Mouse (Mus musculus) limb, embryonic 14.5 days (tissue): ENCODE data around the gene BC037034. TPM values are rescaled to one million over a fixed set of nuclear protein-coding genes. Genes with fewer than 3 reads are reported as not detected.

Experiments
- ATAC-seq: fragments of 200-750 bp; cut with Nextera tagmentation; 2 replicates; pipeline ENCODE4 v1.8.0; 2017; ENCODE audit warnings: low read depth, moderate number of reproducible peaks, moderate TSS enrichment; ENCODE audit not compliant: low FRiP score
- DNase-seq: peaks from one replicate; pipeline ENCODE4 v3.0.0-alpha.2; 2015; ENCODE audit warnings: low spot score
- H3K27ac ChIP-seq: fragments of 300-500 bp; sonication (generic); replicated peaks from 2 replicates; pipeline ENCODE4 v1.5.1; 2014; ENCODE audit warnings: low read depth, mild to moderate bottlenecking, low read length, moderate library complexity, mixed read lengths
- H3K27me3 ChIP-seq: fragments of 300-500 bp; sonication (generic); 2 replicates; pipeline ENCODE4 v1.6.1; 2014; ENCODE audit warnings: low read length, mixed read lengths; ENCODE audit not compliant: control insufficient read depth, insufficient read depth
- H3K36me3 ChIP-seq: fragments of 300-500 bp; sonication (generic); 2 replicates; pipeline ENCODE4 v1.6.1; 2014; ENCODE audit warnings: mild to moderate bottlenecking, low read length, moderate library complexity, mixed read lengths; ENCODE audit not compliant: control insufficient read depth, insufficient read depth
- H3K4me1 ChIP-seq: fragments of 300-500 bp; sonication (generic); 2 replicates; pipeline ENCODE4 v1.6.1; 2014; ENCODE audit warnings: antibody characterized with exemption, low read length, mixed read lengths; ENCODE audit not compliant: control insufficient read depth, insufficient read depth
- H3K4me2 ChIP-seq: fragments of 300-500 bp; sonication (generic); replicated peaks from 2 replicates; pipeline ENCODE4 v1.6.1; 2014; ENCODE audit warnings: low read depth, mild to moderate bottlenecking, low read length, moderate library complexity; ENCODE audit not compliant: severe bottlenecking
- H3K4me3 ChIP-seq: fragments of 300-500 bp; sonication (generic); replicated peaks from 2 replicates; pipeline ENCODE4 v1.5.1; 2014; ENCODE audit warnings: low read length
- H3K9ac ChIP-seq: fragments of 300-500 bp; sonication (generic); 2 replicates; pipeline ENCODE4 v1.6.1; 2014; ENCODE audit warnings: mild to moderate bottlenecking, low read depth, low read length, moderate library complexity; ENCODE audit not compliant: severe bottlenecking
- H3K9me3 ChIP-seq: fragments of 300-500 bp; sonication (generic); 2 replicates; pipeline ENCODE4 v1.6.1; 2016; ENCODE audit warnings: low read length; ENCODE audit not compliant: control insufficient read depth
- POLR2A ChIP-seq: fragments of 200-500 bp; IDR thresholded peaks from 2 replicates; pipeline ENCODE4 v1.8.0; 2012; ENCODE audit warnings: inconsistent platforms, mild to moderate bottlenecking, moderate library complexity, borderline replicate concordance; ENCODE audit not compliant: insufficient read depth, insufficient read length; ENCODE audit errors: extremely low read depth
- WGBS: fragments of 180-500 bp; shearing (Covaris S2); extraction: QIAGEN DNeasy Blood & Tissue Kit; methylation state at CpG from one replicate; pipeline ENCODE4 v1.1.7; 2014; 5-methylcytosine and 5-hydroxymethylcytosine counted together
- polyA plus RNA-seq, 2 experiments: library from polyadenylated mRNA; depleted of rRNA in 1 of 2; stranded (reverse) in 1 of 2; unstranded in 1 of 2; fragments of >200 nt; fragmentation: Nextera tagmentation in 1 of 2; extraction: Ambion mirVana in 1 of 2; gene quantifications; 2 replicates each; pipeline versions ENCODE4 v1.2.1 to v1.2.3; 2012 to 2014

Gene BC037034
- polyA plus RNA-seq (2012; rRNA removed) (81.0 and 102 TPM in 2 replicates), polyA plus RNA-seq (2014; fragmentation: Nextera tagmentation; extraction: Ambion mirVana) (5.2 and 7.6 TPM in 2 replicates)

DNA sequence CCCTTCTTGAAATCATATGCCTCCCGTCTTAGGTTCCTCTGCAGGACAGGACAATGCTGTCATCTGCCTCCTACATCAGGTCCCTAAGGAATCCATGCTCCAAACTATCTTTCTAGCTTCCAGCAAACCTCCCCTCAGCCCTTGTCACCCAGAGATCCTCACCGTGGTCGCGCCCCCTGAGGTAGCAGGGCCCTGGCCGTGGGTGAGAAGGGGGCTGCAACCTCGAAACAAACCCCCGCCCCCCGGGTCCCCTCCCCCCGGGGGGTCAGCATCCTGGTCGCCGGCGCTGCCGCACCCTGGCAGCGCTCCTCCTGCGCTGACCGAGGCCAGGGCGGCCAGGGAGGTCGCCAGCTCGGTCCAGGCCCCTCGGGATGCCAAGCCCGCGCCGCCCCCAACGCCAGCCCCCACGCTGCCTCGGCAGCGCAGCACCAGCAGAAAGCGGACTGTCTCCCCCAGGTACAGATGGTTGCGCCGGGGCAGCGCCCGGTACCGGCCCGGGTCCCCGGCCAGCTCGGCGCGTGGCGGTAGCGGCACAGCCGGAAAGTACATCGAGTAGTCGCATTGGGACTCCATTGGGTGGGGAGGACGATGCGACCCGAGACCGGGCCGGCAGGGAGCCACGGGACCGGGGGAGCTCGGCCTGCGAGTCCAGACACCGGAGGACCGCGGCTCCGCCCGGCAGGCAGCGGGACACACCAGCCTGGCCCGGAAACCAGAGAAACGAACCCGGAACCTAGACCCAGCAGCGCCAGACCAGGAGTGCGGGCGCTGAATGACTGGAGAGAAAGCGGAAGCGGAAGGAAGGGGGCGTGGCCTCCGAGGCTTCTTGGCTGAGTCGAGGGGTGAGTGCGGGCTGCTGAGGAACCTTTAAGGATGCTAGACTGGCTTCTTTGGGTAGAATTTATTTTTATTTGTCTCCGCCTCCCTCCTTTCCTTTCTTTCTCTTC is at the start of gene BC037034:
BC037034 (minus strand) TSS at position 774 of the 947 bp plus-strand sequence.
- WGBS = under 1% methylated on average over 56 of the region's 71 CpGs
- Histone ChIP-seq H3K36me3 (peaks cover 38% of the 10 kb centered on the region), H3K27me3 (no peaks in the 10 kb centered on the region), H3K4me2 (peak within 1 kb of the TSS; percentile 97), H3K27ac (peak within 1 kb of the TSS; percentile 48), H3K9me3 (no peaks in the 10 kb centered on the region), H3K9ac (peak within 1 kb of the TSS; percentile 90), H3K4me3 (peak within 1 kb of the TSS; percentile 93), H3K4me1 (peaks cover 13% of the 10 kb centered on the region)
- ATAC-seq (peak; percentile 93), DNase-seq (peak; percentile 95)
- TF ChIP-seq POLR2A = peak; percentile 84; the same call in 1 of the 2 replicates

DNA sequence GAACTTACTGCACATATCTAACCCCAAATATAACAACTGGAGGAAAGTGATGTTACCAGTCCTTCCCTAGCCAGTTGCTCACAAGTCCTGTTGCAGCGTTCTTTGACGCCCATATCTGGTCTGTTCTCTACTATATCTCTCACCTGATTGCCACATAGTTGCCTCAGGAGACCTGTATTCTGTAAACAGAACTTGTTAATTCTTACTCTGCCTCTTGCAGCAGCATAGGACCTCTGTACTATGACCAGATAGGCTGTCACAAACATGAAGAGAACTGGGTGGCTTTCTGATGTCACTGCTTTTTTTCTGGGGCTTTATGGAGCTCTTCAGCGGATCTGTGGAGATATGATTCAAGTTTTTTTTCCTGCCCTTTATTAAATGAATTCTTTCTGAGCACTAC is 49.0 kb upstream of the BC037034 start:
- ATAC-seq (no peak), DNase-seq (no peak)
- no peaks in the 10 kb centered on the region for H3K4me1 ChIP-seq
- H3K36me3 ChIP-seq = no peaks in the 10 kb centered on the region
- 87% methylated on average over 3 of the region's 3 CpGs for WGBS
- H3K27me3 ChIP-seq = no peaks in the 10 kb centered on the region
- H3K4me2 ChIP-seq = no peak overlapping the region
- no peak overlapping the region for H3K27ac ChIP-seq
- no peak overlapping the region for H3K9ac ChIP-seq
- H3K9me3 ChIP-seq = no peaks in the 10 kb centered on the region
- TF ChIP-seq POLR2A = no peak
- no peak overlapping the region for H3K4me3 ChIP-seq

DNA sequence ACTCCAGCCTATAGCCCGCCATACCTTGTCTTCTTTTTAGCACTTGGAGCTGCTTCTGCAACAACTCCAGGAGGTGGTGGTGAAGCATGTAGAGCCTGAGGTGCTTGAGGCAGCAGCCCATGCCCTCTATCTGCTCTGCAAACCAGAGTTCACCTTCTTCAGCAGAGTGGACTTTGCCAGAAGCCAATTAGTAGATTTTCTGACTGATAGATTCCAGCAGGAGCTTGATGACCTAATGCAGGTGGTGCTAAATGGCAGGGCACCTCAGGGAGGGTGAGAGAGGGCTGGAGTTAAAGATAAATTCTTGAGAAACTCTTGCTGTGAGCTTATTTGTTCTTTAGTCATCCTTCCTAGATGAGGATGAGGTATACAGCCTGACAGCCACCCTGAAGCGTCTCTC is 35.8 kb upstream of the BC037034 start:
- Histone ChIP-seq H3K9me3 (no peaks in the 10 kb centered on the region), H3K4me2 (no peak overlapping the region), H3K27ac (no peak overlapping the region), H3K27me3 (no peaks in the 10 kb centered on the region), H3K4me1 (no peaks in the 10 kb centered on the region), H3K36me3 (no peaks in the 10 kb centered on the region; the same call in 1 of the 2 replicates), H3K9ac (no peak overlapping the region), H3K4me3 (no peak overlapping the region)
- 82% methylated on average over 2 of the region's 2 CpGs for WGBS
- DNase-seq (no peak), ATAC-seq (no peak)
- TF ChIP-seq POLR2A = no peak

DNA sequence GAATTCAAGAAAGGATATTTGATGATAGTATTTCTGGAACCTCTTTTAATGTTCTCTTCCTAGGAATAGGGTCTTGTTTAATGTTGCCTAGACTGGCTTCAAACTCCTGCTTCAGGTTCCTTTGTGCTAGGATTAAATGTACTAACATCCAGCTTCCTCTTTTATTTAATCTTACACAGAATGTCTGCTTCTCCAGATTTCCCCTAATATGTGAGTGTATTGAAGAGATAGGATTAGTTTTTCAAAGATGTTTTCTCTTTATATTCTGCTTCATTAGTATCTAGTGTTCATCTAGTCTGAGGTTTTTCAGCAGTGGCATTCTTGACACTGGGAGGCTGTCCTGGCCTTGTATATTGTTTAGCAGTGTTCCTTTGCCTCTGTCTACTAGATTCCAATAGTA is 30.3 kb upstream of the BC037034 start:
- H3K27ac ChIP-seq = no peak overlapping the region
- no peaks in the 10 kb centered on the region; the same call in 1 of the 2 replicates for H3K36me3 ChIP-seq
- H3K4me2 ChIP-seq = no peak overlapping the region
- no peak overlapping the region for H3K4me3 ChIP-seq
- H3K9ac ChIP-seq = no peak overlapping the region
- no peak for ATAC-seq
- no peaks in the 10 kb centered on the region for H3K4me1 ChIP-seq
- no peaks in the 10 kb centered on the region for H3K9me3 ChIP-seq
- H3K27me3 ChIP-seq = no peaks in the 10 kb centered on the region
- no peak for TF ChIP-seq POLR2A
- no peak for DNase-seq

DNA sequence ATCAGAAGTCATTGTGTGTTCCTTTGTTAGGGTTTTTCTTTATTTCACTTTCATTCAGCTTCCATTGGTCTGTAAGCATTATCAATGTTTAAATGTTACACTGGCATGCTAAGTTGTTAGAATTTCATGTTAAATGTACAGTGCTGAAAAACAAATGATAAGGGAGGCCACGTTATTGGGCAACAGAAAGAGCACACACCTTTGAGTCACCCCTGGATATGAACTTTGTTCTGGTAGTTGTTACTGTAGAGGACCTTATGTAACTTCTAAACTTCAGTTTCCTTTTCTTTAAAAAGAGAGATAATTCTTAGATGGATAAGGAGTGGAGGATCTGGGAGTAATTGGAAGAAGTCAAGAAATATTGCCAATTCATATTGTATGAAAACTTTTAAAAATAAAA is 27.8 kb upstream of the BC037034 start:
- Histone ChIP-seq H3K27ac (no peak overlapping the region), H3K9me3 (no peaks in the 10 kb centered on the region), H3K9ac (no peak overlapping the region), H3K4me3 (no peak overlapping the region), H3K27me3 (no peaks in the 10 kb centered on the region), H3K4me1 (no peaks in the 10 kb centered on the region), H3K4me2 (no peak overlapping the region), H3K36me3 (no peaks in the 10 kb centered on the region)
- DNase-seq (no peak), ATAC-seq (no peak)
- WGBS = 75% methylated on average over 1 of the region's 1 CpGs
- TF ChIP-seq POLR2A = no peak
